Mouse (Mus musculus) Patski (cell line): ENCODE measurements at regions not wholly inside any gene's neighbourhood (a gene's known extent, or its start where the extent isn't known, plus 50 kb on each side); places are given as distances from the start of the nearest gene placed in this dataset.

Experiments
- ATAC-seq: fragments of 100-300 bp; one replicate; pipeline ENCODE4 v1.8.0; 2021
- CTCF ChIA-PET: fragments of 350-600 bp; sonication (Branson Sonifier 250); formaldehyde crosslinking; loops from one replicate; lab custom pipeline; 2022; ENCODE audit warnings: inconsistent platforms; lab: Charles Lee
- POLR2A ChIA-PET: fragments of 350-600 bp; sonication (Branson Sonifier 250); formaldehyde crosslinking; loops from one replicate; lab custom pipeline; 2022; ENCODE audit warnings: antibody characterized with exemption, inconsistent platforms; lab: Charles Lee
- DNase-seq: peaks from one replicate; pipeline ENCODE4 v3.0.0-alpha.2; 2011; ENCODE audit warnings: low read depth, low spot score
- H3K27me3 ChIP-seq: fragments of 371-371 bp; one replicate; pipeline ENCODE4 v1.5.1; 2021
- CTCF ChIP-seq: fragments of 100-300 bp; IDR thresholded peaks from one replicate; pipeline ENCODE4 v1.5.1; 2021
- in situ Hi-C: fragments of 300-500 bp; cut with MboI; formaldehyde crosslinking; loops from 3 replicates; pipeline ENCODE4 v1.11.1; 2018; ENCODE audit warnings: low pct_unique_long_range_greater_than_20kb, mixed read lengths

DNA sequence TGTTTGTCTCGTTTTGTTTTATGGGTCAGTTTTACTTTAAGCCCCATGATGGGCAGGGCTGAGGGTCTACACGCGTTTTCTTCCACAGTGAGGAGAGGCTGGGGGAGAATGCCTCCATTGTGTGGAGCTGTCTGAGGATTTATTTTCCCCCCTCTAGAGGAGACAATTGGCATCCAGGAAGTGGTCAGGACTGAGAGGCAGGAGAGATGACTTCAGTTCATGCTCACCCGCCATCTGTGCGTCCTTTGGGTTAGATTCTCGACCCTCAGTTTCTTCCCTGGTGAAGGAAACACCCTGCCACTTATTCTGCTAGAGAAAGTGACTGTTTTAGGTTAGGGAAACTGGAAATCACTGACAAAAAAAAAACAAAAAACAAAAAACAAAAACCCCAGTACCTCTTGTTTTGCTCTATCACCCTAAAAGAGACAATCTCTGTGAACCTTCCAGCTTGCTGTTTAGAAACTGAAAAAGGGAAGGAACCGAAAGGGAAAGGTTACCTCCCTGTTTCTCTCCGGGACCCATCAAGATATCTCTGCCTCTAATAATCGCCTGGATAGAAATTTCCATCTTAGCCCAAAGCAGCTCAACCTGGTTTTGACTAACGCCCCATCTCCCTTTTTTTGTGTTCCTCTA lies 71.1 kb upstream of the Prdm1 start:
- no peak for TF ChIP-seq CTCF
- in situ Hi-C loops = no loop called here
- DNase-seq (no peak), ATAC-seq (no peak)
- POLR2A ChIA-PET = no interaction called here
- CTCF ChIA-PET = interaction anchor here (1.1 to 1.8 kb wide), 2 partner anchors 10 to 12 kb away, joined by 3 to 4 read pairs; no protein-coding TSS in a partner anchor
- H3K27me3 ChIP-seq = no peaks in the 10 kb centered on the region

DNA sequence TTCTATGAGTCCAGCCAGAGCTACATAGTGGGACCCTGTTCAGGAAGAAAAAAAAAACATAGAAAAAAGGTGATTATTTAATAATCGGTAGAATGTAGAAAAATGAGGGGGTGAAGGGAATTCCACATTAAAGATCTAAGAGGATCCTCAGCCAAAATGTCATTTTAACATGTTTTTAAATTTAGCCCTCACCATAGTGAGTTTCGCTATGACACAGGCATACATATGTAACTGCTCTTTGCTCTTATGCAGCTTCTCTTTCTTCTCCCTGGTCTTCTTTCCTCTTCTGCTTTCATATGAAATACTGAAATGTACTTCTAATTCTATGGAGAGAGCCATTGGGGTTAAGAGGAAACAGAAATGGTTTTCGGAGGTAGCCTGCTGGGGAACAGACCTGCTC lies 70.3 kb upstream of the Prdm1 start:
- ATAC-seq (no peak), DNase-seq (no peak)
- H3K27me3 ChIP-seq = no peaks in the 10 kb centered on the region
- TF ChIP-seq CTCF = no peak
- in situ Hi-C loops = no loop called here
- ChIA-PET POLR2A (no interaction called here), CTCF (no interaction called here)

DNA sequence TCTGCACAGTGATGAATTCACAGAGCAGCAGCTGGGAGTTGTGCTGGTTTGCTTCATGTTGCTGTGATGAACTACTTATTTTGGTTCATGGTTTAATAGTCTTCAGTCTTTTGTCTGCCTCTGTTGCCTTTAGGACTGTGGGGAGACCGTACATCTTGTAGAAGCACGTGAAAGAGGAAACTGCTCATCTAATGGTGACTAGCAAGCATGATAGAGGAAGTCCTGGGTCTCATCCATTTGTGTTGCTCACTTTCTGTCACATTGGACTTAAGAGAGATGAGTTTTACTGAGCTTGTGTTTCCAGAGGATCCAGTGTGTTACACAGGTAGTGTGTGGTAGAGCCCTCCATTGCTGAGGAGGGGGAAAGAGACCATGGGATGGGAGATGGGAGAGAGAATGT lies 67.6 kb upstream of the Prdm1 start:
- no peak for ATAC-seq
- TF ChIP-seq CTCF = no peak
- no peak for DNase-seq
- CTCF ChIA-PET = no interaction called here
- POLR2A ChIA-PET = no interaction called here
- in situ Hi-C loops = no loop called here
- H3K27me3 ChIP-seq = no peaks in the 10 kb centered on the region

DNA sequence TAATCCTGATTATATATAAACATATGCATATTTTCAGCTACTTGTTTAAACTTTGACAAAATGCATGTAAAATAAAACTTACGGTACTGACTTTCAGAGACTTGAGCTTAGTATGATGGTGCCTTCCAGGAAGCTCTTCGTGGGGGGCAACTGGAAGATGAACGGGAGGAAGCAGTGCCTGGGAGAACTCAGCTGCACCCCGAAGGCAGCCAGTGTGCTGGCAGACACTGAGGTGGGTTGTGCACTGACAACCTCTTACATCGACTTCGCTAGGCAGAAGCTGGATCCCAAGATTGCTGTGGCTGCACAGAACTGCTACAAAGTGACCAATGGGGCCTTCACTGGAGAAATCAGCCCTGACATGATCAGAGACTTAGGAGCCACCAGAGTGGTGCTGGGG lies 61.5 kb upstream of the Prdm1 start:
- in situ Hi-C loops = no loop called here
- H3K27me3 ChIP-seq = peaks cover 8% of the 10 kb centered on the region
- DNase-seq (no peak), ATAC-seq (no peak)
- no peak for TF ChIP-seq CTCF
- CTCF ChIA-PET = interaction anchor here (1.2 to 1.6 kb wide), 2 partner anchors 8 to 11 kb away, joined by 3 to 4 read pairs; no protein-coding TSS in a partner anchor
- POLR2A ChIA-PET = no interaction called here

DNA sequence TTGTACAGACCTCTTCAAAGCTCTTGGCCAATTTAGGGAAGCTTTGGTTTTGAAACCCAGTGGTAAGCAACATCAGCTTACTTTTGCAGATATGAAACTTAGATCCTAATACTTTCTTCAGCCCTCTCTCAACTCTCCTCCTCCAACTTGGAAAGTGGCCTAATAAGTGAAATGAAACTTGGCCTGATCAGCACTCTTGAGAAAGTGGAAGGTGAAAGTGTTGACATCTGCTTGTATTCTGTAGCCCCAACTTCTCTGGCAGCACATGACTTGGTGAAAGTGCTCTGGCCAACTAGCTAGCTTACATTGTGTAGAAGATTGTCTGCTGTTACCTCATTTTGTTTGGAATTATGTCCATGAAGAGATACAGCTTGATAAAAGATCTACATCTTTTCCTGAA lies 61.1 kb upstream of the Prdm1 start:
- no peak for TF ChIP-seq CTCF
- CTCF ChIA-PET = interaction anchor here (1.2 to 1.6 kb wide), 2 partner anchors 9 to 11 kb away, joined by 3 to 4 read pairs; no protein-coding TSS in a partner anchor
- peaks cover 8% of the 10 kb centered on the region for H3K27me3 ChIP-seq
- no peak for DNase-seq
- in situ Hi-C loops = no loop called here
- POLR2A ChIA-PET = no interaction called here
- ATAC-seq = no peak

DNA sequence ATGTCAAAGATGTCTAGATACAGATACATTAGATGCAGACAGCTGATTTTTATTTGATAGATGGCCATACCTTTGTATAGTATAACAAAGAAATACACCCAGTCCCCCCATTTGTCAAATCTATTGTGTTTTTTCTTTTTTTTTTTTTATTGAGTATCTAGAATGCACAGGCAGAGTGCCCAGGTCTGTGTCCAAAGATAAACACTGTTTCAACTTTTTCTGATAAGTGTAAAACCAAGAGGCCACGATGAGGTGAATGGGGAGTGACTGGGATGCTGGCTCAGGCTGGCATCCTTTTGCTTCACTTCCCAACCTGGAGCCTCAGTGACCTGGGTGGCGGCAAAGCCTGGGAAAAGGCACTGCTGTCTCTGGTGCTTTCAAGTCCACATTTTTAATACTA lies 54.4 kb upstream of the Prdm1 start:
- POLR2A ChIA-PET = no interaction called here
- no peak for ATAC-seq
- peaks cover 8% of the 10 kb centered on the region for H3K27me3 ChIP-seq
- in situ Hi-C loops = no loop called here
- no peak for DNase-seq
- CTCF ChIA-PET = no interaction called here
- TF ChIP-seq CTCF = no peak
